Comparison of ENCODE assay signal across 26 mouse cellular contexts in the genomic region with DNA sequence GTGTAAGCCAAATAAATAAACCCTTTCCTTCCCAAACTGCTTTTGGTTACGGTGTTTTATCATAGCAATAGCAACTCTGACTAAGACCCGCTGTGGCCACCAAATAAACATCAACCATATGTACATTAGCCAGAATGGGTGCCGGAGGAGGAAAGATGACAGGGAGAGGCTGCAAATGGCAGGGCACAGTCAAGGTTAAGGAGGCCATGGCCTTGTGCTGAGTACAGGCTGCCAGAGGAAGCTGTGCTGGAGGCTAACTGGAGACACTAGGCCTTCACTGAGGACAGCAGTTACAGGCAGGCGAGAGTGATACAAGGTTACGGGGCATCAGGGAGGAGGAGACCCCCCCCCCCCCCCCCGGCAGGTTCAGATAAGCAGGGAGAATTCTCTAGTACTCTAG. TPM values are rescaled to one million over a fixed set of nuclear protein-coding genes. Genes with fewer than 3 reads are reported as not detected.
DNase-seq lines count a peak whose midpoint lies in the region; ATAC-seq lines count a peak whose summit lies in the region.
"Had no signal": no experiment of that assay in that cellular context is flagged by ENCODE, and none has a peak within 500 bp of the region (broad histone marks: within the 10 kb centered on the region; RNA-seq: fewer than 3 reads in every experiment).

No protein-coding gene starts in this region.

- 0 out of 2 replicates have a peak overlapping the region, but pooled peaks have one; percentile 12 for H3K9ac ChIP-seq in kidney, embryonic 14.5 days (ENCODE audit: low read depth, low read length)
- H3K9ac ChIP-seq in hindbrain, embryonic 12.5 days = no peak overlapping the region
- H3K9ac ChIP-seq: embryonic facial prominence, embryonic 12.5 days; embryonic facial prominence, embryonic 15.5 days; forebrain, postnatal 0 days; hindbrain, embryonic 13.5 days; intestine, embryonic 15.5 days had no signal

- no peaks in the 10 kb centered on the region for H3K9me3 ChIP-seq in kidney, embryonic 14.5 days (ENCODE audit: control insufficient read depth, low read length)
- no peaks in the 10 kb centered on the region for H3K9me3 ChIP-seq in hindbrain, embryonic 12.5 days (replicated peaks)
- H3K9me3 ChIP-seq: embryonic facial prominence, embryonic 12.5 days; embryonic facial prominence, embryonic 15.5 days; G1E; hindbrain, embryonic 13.5 days; intestine, embryonic 15.5 days had no signal

- H3K4me3 ChIP-seq in kidney, embryonic 14.5 days (ENCODE audit: low read length) = no peak overlapping the region
- H3K4me3 ChIP-seq in hindbrain, embryonic 12.5 days = no peak overlapping the region
- H3K4me3 ChIP-seq: embryonic facial prominence, embryonic 12.5 days; embryonic facial prominence, embryonic 15.5 days; gastrocnemius, adult 2 months; hindbrain, embryonic 13.5 days; intestine, embryonic 15.5 days had no signal

- no peak overlapping the region for H3K4me2 ChIP-seq in kidney, embryonic 14.5 days (replicated peaks; ENCODE audit: low read depth, low read length)
- no peak overlapping the region for H3K4me2 ChIP-seq in hindbrain, embryonic 12.5 days (replicated peaks)
- H3K4me2 ChIP-seq: embryonic facial prominence, embryonic 12.5 days; embryonic facial prominence, embryonic 15.5 days; heart, embryonic 11.5 days; hindbrain, embryonic 13.5 days; intestine, embryonic 15.5 days had no signal

- H3K4me1 ChIP-seq in kidney, embryonic 14.5 days (ENCODE audit: control insufficient read depth, insufficient read depth, low read length) = peaks cover 9% of the 10 kb centered on the region
- H3K4me1 ChIP-seq in hindbrain, embryonic 12.5 days = no peaks in the 10 kb centered on the region
- H3K4me1 ChIP-seq: embryonic facial prominence, embryonic 12.5 days; embryonic facial prominence, embryonic 15.5 days had no signal

- H3K27ac ChIP-seq in kidney, embryonic 14.5 days (ENCODE audit: low read depth, low read length) = no peak overlapping the region
- H3K27ac ChIP-seq in hindbrain, embryonic 12.5 days = no peak overlapping the region
- H3K27ac ChIP-seq: embryonic facial prominence, embryonic 12.5 days; embryonic facial prominence, embryonic 15.5 days; gastrocnemius, adult 2 months; hindbrain, embryonic 13.5 days; intestine, embryonic 15.5 days had no signal

- no peaks in the 10 kb centered on the region for H3K27me3 ChIP-seq in kidney, embryonic 14.5 days (ENCODE audit: control insufficient read depth, insufficient read depth, low read length)
- H3K27me3 ChIP-seq in hindbrain, embryonic 12.5 days = no peaks in the 10 kb centered on the region
- H3K27me3 ChIP-seq: CH12.LX; embryonic facial prominence, embryonic 12.5 days; embryonic facial prominence, embryonic 15.5 days; hindbrain, embryonic 13.5 days; intestine, embryonic 15.5 days; Patski had no signal

- ATAC-seq in kidney, embryonic 14.5 days (ENCODE audit: low FRiP score, low TSS enrichment) = no peak
- no peak for ATAC-seq in hindbrain, embryonic 12.5 days (ENCODE audit: low FRiP score)
- ATAC-seq: forebrain, embryonic 14.5 days; forebrain, postnatal 0 days; hindbrain, embryonic 16.5 days; intestine, embryonic 15.5 days; Patski had no signal

- 94% methylated on average over 6 of the region's 6 CpGs for WGBS in kidney, embryonic 14.5 days
- WGBS in hindbrain, embryonic 12.5 days = 96% methylated on average over 6 of the region's 6 CpGs

- DNase-seq in adrenal gland, adult 2 months = peak; percentile 68
- DNase-seq in adrenal gland, postnatal 25 days = no peak
- DNase-seq in kidney, adult 11 months = no peak
- DNase-seq in testis, postnatal 14 days (ENCODE audit: low spot score) = peak; percentile 41
- no peak for DNase-seq in testis, postnatal 10 days (ENCODE audit: low spot score)
- DNase-seq: B cell, adult 2 months; cerebellum, adult 11 months; cerebellum, adult 2 months; cerebellum, adult 9-11 months; cerebellum, postnatal 25 days; forebrain, postnatal 0 days; gastrocnemius, adult 2 months; gastrocnemius, postnatal 14 days; heart, adult 11 months had no signal

- peaks cover 90% of the 10 kb centered on the region for H3K36me3 ChIP-seq in kidney, embryonic 14.5 days (ENCODE audit: control insufficient read depth, insufficient read depth, low read length)
- peaks cover 95% of the 10 kb centered on the region for H3K36me3 ChIP-seq in hindbrain, embryonic 12.5 days

RNA-seq across cellular contexts. Expression of a gene that starts 16.7 kb away (rescaled TPM):
- 10 to 100 TPM; 20.5 to 24.4 TPM for total RNA-seq in adrenal gland, adult 2 months (2021)
- 1.2 and 1.6 TPM in 2 replicates for polyA plus RNA-seq in adrenal gland, adult 2 months (2012; rRNA removed)
- 14.6 and 16.8 TPM in 2 replicates for total RNA-seq in adrenal gland, postnatal 25 days (2021)
- 3.4 and 4.1 TPM in 2 replicates for polyA plus RNA-seq in kidney, embryonic 14.5 days (2014; fragmentation: Nextera tagmentation; extraction: Ambion mirVana)
- 2.8 and 3.0 TPM in 2 replicates for polyA plus RNA-seq in hindbrain, embryonic 12.5 days (2016; fragmentation: Nextera tagmentation; extraction: Ambion mirVana)
- total RNA-seq: CH12.LX had no signal
- polyA plus RNA-seq: G1E had no signal

RNA-seq across cellular contexts. Expression of a gene that starts 21.7 kb away (rescaled TPM):
- 10 to 100 TPM; 64.7 to 99.1 TPM for total RNA-seq in adrenal gland, adult 2 months (2021)
- polyA plus RNA-seq in adrenal gland, adult 2 months (2012; rRNA removed) = 240 and 334 TPM in 2 replicates
- 90.8 and 97.4 TPM in 2 replicates for total RNA-seq in adrenal gland, postnatal 25 days (2021)
- polyA plus RNA-seq in kidney, embryonic 14.5 days (2014; fragmentation: Nextera tagmentation; extraction: Ambion mirVana) = 128 and 156 TPM in 2 replicates
- polyA plus RNA-seq in hindbrain, embryonic 12.5 days (2016; fragmentation: Nextera tagmentation; extraction: Ambion mirVana) = 75.2 and 81.0 TPM in 2 replicates

RNA-seq across cellular contexts. Expression of a gene that starts 26.5 kb away (rescaled TPM):
- 1,000 to 10,000 TPM; 1,792 to 2,242 TPM for total RNA-seq in adrenal gland, adult 2 months (2021)
- 21.4 and 29.1 TPM in 2 replicates for polyA plus RNA-seq in adrenal gland, adult 2 months (2012; rRNA removed)
- 1,910 and 2,113 TPM in 2 replicates for total RNA-seq in adrenal gland, postnatal 25 days (2021)
- 1,650 and 2,291 TPM in 2 replicates for polyA plus RNA-seq in kidney, embryonic 14.5 days (2014; fragmentation: Nextera tagmentation; extraction: Ambion mirVana)
- polyA plus RNA-seq in hindbrain, embryonic 12.5 days (2016; fragmentation: Nextera tagmentation; extraction: Ambion mirVana) = 894 and 983 TPM in 2 replicates

RNA-seq across cellular contexts. Expression of a gene that starts 33.4 kb away (rescaled TPM):
- total RNA-seq in adrenal gland, adult 2 months (2021) = 10 to 100 TPM; 40.4 to 61.5 TPM
- polyA plus RNA-seq in adrenal gland, adult 2 months (2012; rRNA removed) = 319 and 423 TPM in 2 replicates
- 73.0 and 107 TPM in 2 replicates for total RNA-seq in adrenal gland, postnatal 25 days (2021)
- polyA plus RNA-seq in kidney, embryonic 14.5 days (2014; fragmentation: Nextera tagmentation; extraction: Ambion mirVana) = 23.1 and 28.1 TPM in 2 replicates
- 9.4 and 10.2 TPM in 2 replicates for polyA plus RNA-seq in hindbrain, embryonic 12.5 days (2016; fragmentation: Nextera tagmentation; extraction: Ambion mirVana)

RNA-seq across cellular contexts. Expression of a gene that starts 33.4 kb away (rescaled TPM):
- 10 to 100 TPM in 1 of 2 experiments, 1 to 10 TPM in 1; 6.5 to 12.1 TPM for total RNA-seq in adrenal gland, adult 2 months (2021)
- 26.7 and 30.5 TPM in 2 replicates for polyA plus RNA-seq in adrenal gland, adult 2 months (2012; rRNA removed)
- 15.7 and 17.6 TPM in 2 replicates for total RNA-seq in adrenal gland, postnatal 25 days (2021)
- 15.8 and 20.6 TPM in 2 replicates for polyA plus RNA-seq in kidney, embryonic 14.5 days (2014; fragmentation: Nextera tagmentation; extraction: Ambion mirVana)
- polyA plus RNA-seq in hindbrain, embryonic 12.5 days (2016; fragmentation: Nextera tagmentation; extraction: Ambion mirVana) = 10.7 and 12.9 TPM in 2 replicates

Comparison
In these comparisons a context has a peak if more than half of its experiments do, and no peak if none do; other contexts are left out.
1. DNase-seq: peak in adrenal gland, adult 2 months (single experiment) and testis, postnatal 14 days (single experiment); none in adrenal gland, postnatal 25 days (single experiment), kidney, adult 11 months (single experiment) and testis, postnatal 10 days (single experiment).
2. RNA of a gene that starts 26.5 kb away (polyA plus RNA-seq): 1,650 to 2,291 TPM in kidney, embryonic 14.5 days and 894 to 983 TPM in hindbrain, embryonic 12.5 days; 21.4 to 29.1 TPM in adrenal gland, adult 2 months; every median in the first group is over 10 times any median in the second.